Mouse (Mus musculus): Measurements from ENCODE around the gene Polr1e.
"Not testable (repeated sequence)": the region's sequence is repeated elsewhere in the genome, so short reads cannot be mapped to it uniquely, and the experiment has no call there.

Polr1e gene

DNA sequence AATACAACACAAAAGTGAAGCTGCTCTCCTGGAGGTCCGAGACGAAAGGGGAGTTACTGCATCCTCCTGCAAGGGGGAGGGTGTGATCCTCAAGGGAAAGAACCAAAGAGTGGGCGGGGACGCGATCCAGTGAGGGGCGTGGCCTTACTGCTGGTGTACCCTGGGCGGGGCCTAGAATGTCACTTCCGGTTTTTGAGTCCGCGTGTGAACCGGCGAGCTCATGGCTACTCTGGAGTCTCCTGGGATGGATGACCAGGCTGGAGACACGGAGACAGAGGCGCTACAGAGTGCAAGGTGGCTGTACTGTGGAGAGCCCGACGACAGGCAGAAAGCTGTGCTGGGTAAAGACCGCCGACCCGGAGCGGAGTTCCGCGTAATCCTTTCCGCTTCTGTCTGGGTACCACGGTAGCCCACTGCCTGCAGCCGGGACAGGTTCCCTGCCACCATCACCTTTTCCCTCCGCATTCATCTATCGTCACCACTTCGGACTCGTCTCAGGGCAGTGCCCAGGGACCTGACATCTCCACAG is at the start of gene Polr1e:
TSS of gene Polr1e (plus strand) at position 132 of the 529 bp plus-strand sequence.
- peak; percentile 78 for DNase-seq (ENCODE audit: low spot score)

DNA sequence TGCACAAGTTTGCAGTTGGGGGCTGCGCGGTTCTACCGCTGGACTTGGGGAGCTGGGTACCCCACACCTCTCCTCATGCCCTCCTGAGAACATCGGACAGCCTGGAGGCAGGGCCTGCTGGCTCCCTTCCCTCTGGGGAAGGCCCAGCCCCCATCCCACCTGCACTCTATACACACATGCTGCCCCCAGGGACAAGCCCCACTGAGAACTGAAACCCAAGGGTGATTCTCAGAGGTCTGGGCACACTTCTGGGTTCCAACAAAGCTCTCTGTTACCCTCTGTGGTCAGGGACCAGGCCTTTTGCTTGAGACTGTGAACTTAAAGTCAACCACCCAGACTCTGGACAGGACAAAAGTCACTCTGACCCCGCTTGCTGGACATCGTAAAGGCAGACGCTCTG is 48.3 kb upstream of the Polr1e start:
- DNase-seq (ENCODE audit: low spot score) = no peak

DNA sequence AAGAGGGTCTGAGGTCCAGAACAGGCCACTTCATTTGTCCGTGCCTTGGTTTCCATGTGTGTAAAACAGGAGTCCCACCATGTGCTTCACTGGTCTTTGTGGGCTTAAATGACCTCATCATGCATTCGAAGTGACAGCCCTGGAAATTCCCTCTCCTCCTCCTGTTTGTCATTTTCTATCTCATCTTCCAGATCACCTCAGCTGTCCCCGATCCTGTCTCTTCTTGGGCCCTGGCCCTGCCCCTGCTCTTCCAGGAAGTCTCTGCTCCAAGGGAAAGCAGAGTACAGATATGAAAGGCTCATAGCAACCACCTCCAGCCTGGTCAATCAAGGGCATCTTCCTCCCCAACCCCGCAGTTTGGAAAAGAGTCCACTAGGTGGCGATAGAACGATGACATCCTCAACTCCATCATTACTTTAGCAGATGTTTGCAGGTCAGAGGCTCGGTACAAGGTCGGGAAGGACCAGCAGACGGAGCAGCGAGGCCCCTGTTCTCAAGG is 47.7 kb upstream of the Polr1e start:
- no peak for DNase-seq (ENCODE audit: low spot score)

DNA sequence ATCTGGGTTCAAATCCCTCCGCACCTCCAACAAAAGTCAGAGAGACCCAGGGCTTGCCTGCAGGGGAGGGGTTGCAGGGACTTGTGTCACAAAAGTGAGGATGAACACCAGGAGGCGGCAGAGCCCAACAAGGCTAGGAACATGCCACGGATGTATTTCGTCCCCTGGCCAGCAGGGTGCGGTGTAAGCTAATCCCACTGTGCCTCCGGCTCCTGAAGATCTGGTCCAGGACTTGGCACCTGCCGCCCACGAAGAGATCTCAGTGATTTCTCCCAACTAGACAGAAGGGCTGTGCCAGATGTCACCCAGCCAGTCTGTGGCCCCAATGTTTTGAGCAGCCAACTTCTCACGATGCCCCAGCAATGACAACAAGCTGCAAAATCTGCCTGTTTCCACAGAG is 44.9 kb upstream of the Polr1e start:
- peak; percentile 71 for DNase-seq (ENCODE audit: low spot score)

DNA sequence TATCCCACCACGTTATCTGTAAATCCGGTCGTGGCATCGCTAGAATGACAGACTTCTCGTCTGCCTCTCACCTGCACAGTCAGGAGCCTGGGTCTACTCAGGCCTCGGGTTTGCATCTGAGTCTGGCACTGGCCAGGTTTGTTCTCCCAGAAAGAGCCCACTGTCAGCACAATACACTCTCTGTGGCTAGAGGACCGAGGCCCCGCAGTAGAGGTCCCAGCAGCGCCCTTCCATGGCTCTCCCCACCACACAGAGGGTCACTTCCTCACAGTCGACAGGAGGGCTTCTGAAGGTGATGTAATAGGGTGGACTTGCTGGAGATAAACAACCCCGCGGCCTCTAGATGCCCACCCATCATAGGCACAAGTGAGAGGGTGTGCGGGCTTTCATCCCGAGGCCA is 44.5 kb upstream of the Polr1e start:
- no peak for DNase-seq (ENCODE audit: low spot score)

DNA sequence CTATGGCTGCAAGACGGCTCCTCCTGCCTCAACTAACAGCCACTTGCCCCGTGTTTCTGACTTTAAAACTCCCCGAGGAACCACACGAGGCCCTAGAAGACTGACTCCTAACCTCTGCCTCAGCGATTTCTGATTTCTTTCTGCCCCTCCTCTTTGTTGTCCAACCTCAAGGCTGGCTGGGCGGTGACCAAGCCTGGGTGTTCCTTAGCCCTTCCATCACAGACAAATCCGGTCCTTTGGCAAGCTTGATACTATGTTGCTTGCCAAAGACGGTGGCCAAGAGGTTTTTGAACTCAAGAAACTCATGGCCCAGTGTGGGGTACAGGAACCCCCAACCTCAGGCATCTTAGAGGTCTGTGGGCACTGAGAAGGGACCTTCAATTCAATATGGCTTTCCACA is 44.1 kb upstream of the Polr1e start:
- DNase-seq (ENCODE audit: low spot score) = no peak

DNA sequence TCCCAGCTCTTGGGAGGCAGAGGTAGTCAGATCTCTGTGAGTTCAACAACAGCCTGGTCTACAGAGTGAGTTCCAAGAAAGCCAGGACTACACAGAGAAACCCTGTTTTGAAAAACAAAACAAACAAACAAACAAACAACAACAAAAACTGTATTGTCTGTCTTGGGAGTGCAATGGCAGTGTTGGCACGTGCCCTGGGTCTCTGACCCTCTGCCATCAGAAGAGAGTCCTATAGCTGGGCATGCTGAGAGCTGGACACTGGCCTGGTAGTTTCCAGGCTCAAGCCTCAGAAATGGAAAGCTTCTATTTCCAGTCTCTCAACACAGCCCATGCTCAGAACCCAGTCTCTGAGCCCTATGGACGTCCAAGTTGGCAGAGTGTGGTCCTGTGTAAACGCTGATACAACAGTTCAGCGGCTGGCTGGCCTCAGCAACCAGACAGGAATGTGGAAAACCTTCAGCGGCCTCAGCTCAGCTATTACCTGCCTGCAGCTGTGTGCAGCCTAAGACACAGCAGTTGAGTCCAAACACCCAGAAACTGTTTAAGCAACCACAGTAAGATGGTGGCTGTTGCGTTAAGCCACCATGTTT is 42.3 kb upstream of the Polr1e start:
- no peak for DNase-seq (ENCODE audit: low spot score)

DNA sequence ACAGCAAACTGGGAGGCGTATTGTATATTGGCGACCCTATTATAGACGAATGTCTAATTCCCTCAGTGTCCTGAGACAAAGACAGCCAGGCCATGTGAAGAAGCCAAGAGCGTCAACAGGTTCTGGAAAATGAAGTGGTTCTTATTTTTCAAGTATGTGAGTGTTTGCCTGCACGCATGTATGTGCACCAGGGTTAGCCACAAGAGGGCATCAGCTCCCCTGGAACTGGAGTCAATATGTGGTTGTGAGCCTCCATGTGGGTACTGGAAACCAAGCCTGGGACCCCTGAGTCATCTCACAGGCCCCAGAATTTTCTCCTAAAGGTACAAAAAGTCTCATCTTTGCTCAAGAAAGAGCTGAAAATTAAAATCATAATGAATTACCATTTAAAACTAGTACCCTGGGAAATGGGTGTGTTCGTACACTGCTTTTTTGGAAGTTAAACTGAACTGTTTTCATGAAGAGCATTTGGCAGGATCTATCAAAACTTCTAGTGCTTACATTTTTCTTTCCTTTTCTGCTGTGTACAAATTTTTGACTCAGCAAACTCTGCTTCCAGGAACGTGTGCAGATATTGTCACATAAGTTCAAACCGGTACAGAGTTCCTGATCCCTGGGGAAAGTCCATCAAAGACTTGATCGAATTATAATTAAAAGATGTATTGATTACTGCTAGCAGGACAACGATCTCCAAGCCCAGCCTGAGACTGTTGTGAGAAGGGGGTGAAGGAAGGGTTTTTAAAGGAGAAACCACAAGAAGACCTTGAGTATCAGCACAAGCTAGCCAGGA is 41.3 kb upstream of the Polr1e start:
- DNase-seq (ENCODE audit: low spot score) = no peak

DNA sequence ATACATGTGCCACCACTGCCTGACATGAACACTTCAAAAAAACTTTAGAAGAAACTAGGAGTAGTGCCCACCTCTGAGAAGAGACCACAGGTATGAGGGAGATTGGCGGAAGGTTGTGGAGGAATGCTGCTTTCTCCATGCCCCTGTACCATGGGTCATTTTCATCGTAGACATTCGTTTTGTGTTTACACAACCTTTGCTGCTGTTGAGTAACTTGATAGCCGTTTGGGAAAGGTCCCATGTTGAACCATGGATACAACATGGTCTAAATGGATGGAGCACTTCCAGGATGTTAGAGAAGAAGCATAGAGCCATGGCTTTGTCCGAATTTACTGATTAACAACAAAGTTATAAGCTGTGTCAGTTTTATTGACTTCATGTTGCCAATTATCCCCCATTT is 40.2 kb upstream of the Polr1e start:
- DNase-seq (ENCODE audit: low spot score) = no peak

DNA sequence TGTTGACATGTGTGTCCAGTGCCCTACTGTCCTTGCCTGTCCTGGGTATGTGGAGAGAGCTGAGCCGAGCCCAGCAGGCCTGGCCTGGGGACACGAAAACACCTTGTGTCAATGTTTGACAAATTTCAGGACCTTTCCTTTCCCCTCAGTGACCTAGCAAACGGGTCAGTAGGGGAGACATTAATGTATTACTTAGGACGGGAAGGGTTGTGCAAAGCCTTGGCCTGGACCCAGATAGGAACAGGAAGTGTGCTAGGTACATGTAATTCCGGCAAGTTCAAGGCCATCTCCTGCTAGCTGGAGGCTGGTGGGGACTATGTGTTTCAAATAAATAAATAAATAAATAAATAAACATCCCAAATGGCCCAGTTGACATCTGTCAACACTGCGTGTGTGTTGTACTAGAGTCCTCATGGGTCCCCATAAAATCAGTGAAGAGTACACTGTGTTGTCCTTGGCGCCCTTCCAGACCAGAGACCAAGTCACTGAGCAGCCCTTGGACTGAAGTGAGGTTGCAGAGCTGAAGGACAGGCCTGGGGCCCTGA is 38.5 kb upstream of the Polr1e start:
- DNase-seq (ENCODE audit: low spot score) = no peak

DNA sequence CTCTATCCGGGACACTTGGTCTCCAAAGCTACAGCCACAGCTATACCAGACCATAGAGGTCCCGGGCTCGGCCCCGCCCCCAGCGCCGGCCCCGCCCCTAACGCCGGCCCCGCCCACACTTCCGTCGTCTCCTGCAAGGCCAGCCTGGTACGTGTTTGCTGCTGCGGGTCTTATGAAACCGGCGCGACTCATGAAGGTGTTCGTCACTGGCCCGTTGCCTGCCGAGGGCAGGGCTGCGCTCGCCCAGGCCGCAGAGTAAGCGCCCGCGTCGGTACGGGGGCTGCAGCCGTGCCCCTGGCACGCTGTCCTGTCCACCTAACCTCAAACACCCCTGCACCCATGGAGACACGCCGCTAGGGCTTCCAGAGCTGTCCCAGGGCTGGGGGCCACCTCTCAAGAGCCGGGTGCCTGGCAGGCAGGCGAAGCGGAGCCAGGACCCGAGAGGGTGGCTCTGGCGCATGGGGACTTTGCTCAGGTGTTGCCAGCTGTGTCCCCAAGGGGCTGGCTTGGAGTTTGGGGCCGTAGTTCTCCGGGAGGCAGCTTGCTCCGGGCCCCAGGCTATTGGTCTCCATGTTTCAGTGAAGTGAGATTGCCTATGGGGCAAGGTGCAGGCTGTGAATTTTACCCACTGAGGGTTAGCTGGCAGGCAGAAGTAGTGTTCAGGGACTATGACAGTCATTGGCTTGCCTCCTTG is 37.0 kb upstream of the Polr1e start, which contains the start of gene Grhpr:
TSS of gene Grhpr (plus strand) at position 116 of the 694 bp plus-strand sequence.
- peak; percentile 39 for DNase-seq (ENCODE audit: low spot score)

DNA sequence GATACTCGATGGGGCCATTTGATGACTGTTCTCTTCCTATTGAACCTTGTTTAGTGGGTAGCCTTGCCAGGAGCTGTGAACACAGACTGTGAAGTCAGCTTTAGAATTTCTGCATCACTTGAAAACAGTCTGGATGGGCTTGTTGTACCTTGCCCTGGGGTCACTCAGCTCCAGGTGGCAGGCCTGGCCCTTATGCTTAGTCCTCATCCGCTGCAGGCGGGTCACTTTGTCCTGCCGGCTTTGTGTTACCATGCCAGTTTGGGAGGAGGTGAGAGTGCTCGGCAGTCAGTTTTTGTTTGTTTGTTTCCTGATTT is 36.5 kb upstream of the Polr1e start:
- DNase-seq (ENCODE audit: low spot score) = no peak

DNA sequence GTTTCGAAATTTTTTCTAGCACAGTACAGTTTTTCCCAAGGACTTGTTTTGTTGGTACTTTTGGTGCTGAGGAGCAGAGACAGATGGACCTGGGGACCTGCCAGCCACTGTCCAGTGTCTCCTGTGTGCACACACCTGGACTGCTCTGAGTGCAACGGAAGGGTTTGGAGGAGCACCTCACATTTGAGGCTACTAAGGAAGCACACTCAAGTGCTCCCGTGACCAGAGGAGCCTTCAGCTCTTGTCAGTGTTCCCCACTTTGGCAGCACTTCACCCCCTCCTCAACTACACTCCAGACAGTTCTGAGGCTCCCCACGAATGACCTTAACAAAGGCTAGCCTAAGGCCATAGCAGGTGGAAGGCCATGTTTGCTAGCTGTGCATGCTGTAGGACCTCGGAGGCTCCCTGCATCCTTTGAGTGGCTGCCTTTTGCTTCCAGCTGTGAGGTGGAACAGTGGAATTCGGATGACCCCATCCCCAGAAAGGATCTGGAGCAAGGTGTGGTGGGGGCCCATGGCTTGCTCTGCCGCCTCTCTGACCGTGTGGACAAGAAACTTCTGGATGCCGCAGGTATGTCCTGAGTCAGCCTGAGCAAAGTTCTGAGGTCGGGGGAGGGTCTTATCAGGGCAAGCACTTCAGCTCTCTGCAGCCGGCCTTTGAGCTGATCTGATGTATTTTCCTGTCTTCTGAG is 35.8 kb upstream of the Polr1e start:
- DNase-seq (ENCODE audit: low spot score) = no peak

DNA sequence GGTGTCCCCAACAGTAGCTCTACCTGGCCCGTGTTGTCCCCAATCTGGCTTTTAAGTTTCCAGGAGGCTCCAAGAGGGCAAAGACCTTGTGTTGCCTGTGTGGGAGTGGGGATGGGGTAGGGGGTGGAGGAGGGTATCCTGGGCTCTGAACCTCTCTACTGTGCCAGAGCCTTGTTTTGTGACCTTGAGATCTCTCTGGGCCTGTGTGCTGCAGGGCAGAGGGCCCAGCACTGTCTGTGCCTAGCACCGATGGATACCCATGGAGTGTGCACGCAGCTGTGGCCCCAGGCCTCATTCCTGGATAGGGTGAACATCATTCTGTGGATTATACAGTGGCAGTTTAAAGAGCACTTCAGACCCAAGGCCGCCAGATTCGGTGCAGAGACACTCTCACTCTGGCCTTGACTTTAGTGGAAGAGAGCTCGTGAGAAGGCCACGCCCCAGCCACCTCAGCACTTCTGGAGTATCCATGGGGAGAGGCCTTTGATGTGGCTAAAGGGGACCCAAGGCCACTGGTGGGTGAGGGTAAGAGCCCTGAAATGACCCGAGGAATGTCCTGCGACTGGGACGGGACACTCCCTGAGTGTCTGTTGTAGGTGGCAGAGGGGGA is 35.1 kb upstream of the Polr1e start:
- DNase-seq (ENCODE audit: low spot score) = no peak

DNA sequence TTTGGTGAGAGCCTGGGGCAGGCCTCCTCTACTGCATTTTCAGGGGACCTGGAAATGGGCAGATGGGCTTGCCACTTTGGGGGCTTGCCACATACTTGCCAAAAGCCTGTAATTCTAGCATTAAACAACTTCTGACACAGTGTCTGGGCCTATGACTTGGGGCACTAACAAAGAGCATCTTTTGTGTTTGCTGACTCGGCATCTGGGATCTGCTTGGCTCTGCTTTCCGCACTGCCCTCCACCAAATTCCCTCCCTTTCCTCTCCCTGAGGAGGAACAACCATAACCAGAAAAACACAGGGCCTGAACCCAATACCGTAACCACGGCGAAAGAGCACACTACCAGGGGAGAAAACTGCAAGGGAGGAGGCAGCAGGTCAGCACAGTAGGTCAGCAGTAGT is 27.8 kb upstream of the Polr1e start:
- no peak for DNase-seq (ENCODE audit: low spot score)

DNA sequence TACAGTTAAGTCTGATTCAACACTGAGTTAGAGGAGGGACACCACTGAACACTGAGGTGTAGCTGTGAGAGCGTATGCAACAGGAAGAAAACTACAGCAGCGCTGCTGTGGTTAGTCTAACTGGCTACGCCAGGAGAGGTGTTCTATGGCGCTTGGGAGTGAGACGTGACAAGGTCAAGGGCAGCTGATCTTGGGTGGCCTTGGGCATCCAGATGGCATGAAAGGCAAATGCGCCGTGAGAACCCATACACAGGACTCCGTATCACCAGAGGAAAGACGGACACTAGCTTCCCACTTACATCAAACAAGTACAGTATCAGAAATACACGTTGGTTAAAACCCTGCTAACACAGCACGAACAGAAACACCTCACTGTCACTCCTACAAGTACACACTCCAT is 26.1 kb upstream of the Polr1e start:
- not testable (repeated sequence) for DNase-seq (ENCODE audit: low spot score)

DNA sequence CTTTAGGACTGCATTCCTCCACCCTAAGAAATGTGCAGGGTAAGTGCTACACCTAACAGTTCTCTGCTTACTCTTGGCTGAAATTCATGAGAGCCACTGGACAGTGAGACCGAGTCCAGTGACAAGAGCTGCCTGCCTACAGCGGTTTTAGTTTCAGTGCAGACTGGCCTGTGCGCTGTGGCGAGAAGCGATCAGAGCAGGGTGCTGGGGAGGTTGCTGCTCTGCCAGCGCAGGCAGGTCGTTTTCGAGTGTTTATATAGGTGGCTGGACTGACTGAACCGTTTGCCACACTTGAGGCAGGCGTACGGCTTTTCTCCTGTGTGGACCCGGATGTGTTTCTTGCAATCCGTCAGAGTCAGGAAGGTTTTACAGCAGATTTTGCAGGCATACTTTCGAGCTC is 25.2 kb upstream of the Polr1e start:
- DNase-seq (ENCODE audit: low spot score) = not testable (repeated sequence)

DNA sequence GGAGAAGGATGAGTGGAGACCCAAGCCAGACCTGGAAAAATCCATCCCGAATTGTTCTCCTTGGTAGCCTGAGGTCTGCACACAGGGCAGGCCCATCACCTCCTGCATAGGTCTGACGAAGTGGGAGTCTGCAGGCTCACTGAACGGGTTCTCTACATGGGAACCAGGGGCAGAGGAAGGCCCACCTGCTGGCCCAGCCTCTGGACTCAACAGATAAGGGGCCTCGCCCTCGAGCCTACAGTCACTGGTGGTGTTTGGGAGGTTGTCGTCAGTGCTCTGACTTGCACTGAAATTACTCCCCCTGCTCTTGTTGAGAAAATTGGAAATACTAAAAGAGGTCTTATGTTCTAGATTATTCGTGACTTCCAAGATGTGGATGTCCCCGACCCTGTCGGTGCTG is 24.5 kb upstream of the Polr1e start:
- DNase-seq (ENCODE audit: low spot score) = no peak

DNA sequence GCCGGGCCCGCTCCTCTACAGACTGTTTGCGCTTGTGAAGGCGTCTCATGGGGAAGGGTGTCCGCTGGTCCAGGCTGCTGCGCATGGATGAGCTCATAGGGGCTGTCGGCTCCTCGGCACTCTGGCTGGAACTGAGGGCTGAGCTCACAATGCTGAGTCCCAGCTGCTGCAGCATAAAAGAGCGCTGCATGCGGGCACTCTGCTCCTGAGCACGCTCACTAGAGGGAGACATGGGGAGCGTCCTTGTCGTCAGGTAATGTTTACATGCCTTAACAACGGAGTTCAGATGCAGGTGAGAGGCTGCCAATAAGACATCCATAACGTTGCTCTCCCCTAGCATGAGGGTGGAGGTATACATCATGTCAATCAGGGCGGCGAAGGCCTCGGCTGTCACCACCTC is 23.6 kb upstream of the Polr1e start:
- DNase-seq (ENCODE audit: low spot score) = no peak

DNA sequence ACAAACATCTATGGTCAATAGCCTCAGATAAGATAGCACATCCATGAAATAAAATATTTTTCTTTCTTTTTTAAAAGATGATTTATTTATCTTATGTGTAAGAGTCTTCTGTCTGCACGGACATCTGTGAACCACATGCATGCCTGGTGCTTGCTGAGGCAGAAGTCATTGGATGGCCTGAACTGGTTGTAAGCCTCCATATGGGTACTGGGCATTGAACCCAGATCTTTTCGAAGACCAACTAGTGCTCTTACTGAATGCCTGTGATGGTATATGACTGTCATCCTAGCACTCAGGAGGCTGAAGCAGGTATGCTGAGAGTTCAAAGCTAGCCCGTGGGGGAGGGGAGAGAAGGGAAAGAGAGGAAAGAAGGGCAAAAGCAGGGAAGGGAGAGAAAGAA is 20.3 kb upstream of the Polr1e start:
- DNase-seq (ENCODE audit: low spot score) = no peak

DNA sequence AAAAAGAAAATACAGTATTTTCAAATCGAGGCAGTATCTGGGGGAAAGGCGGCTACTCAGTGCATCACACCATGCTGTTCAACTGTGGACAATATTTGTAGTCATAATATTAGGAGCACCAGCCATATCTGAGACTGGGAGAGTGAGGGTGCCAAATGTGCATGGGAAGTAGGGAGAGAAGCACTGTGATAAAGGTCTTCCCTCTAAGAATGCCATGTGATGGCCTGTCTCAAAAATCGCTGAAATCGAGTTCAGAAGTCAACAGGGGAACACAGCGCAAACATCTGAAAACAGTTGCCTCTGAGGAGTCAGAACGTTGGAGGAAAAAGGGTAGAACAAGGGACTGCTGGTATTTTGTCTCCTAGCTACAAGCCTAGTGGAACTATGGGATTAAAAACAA is 18.4 kb upstream of the Polr1e start:
- no peak for DNase-seq (ENCODE audit: low spot score)

DNA sequence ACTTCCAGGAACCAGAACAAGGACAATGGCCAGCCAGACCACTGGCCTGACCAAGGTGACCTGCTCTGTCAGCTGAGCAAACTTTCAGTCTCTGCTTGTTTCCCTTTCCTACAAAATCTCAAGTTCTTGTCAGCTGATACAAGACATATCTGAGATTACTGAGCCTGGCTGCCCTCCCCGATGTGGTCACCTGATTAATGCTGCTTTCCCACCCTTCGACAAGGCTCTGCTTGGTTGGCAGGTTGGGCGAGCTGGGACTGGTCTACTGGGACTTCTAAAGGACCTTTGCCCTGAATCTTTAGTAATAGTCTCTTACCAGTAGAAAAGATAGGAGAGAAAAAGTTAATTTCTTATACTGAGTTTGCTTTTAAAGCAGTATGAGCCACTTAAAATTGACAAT is 12.9 kb upstream of the Polr1e start:
- DNase-seq (ENCODE audit: low spot score) = no peak
